ENCODE assay signal across 16 mouse cellular contexts in the genomic region with DNA sequence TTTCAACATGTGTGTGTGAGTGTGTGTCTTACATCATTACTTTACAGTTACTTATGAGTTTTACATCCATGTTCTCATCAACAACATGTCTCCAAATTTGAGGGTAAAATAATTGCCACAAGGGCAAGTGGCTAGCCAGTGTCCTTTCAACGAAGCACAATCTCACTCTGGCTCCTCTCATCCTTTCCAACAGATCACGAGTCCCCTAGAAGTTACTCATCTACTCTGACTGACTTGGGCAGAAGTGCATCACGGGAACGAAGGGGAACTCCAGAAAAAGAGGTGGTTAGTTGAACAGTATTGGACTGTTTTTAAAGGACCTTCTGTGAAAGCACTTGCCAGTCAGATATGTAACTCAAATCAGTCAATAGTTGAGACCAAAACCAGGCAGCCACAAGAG.
"Had no signal": no experiment of that assay in that cellular context is flagged by ENCODE, and none has a peak within 500 bp of the region (broad histone marks: within the 10 kb centered on the region; RNA-seq: fewer than 3 reads in every experiment).

No protein-coding gene starts in this region.

- H3K4me3 ChIP-seq: neural tube, embryonic 13.5 days; neural tube, embryonic 15.5 days; stomach, embryonic 15.5 days had no signal

- H3K4me2 ChIP-seq: neural tube, embryonic 13.5 days; neural tube, embryonic 15.5 days; stomach, embryonic 15.5 days had no signal

- H3K27ac ChIP-seq: neural tube, embryonic 13.5 days; neural tube, embryonic 15.5 days; stomach, embryonic 15.5 days; stomach, postnatal 0 days had no signal

- H3K4me1 ChIP-seq: neural tube, embryonic 13.5 days; neural tube, embryonic 15.5 days; stomach, embryonic 15.5 days had no signal

- DNase-seq: retina, postnatal 1 day; right cerebral cortex, adult 18-20 months; right cerebral cortex, postnatal 14 days; right cerebral cortex, postnatal 25 days; right cerebral cortex, postnatal 4 days; spleen, adult 18-20 months; thymus, adult 18-20 months; thymus, adult 2 months; thymus, postnatal 14 days; thymus, postnatal 25 days; thymus, postnatal 36 days; thymus, postnatal 4 days had no signal

- H3K9me3 ChIP-seq: neural tube, embryonic 13.5 days; neural tube, embryonic 15.5 days; stomach, embryonic 15.5 days had no signal

- H3K9ac ChIP-seq: neural tube, embryonic 13.5 days; neural tube, embryonic 15.5 days; stomach, embryonic 15.5 days had no signal

- H3K27me3 ChIP-seq: neural tube, embryonic 13.5 days; neural tube, embryonic 15.5 days; stomach, embryonic 15.5 days had no signal
